Mouse (Mus musculus): ENCODE data around the gene Nipa1.

GRCm38 (mm10) chr7:56011018-56011333 is 8.8 kb downstream of the Nipa1 start:
- TF ChIP-seq CTCF (IDR thresholded peaks at IDR 0.05; ENCODE audit: borderline replicate concordance, insufficient read depth, low read length) (no peak), POLR2A (IDR thresholded peaks at IDR 0.05; ENCODE audit: low read depth, low read length) (no peak)

Data from embryonic fibroblast, embryonic 13.5 days (primary cell).